Mouse (Mus musculus): ENCODE data around the gene Clec10a. TPM values are rescaled to one million over a fixed set of nuclear protein-coding genes. Genes with fewer than 3 reads are reported as not detected.

The Clec10a gene
- polyA plus RNA-seq, 1 experiment from 2014 or later: 0.72 TPM

DNA sequence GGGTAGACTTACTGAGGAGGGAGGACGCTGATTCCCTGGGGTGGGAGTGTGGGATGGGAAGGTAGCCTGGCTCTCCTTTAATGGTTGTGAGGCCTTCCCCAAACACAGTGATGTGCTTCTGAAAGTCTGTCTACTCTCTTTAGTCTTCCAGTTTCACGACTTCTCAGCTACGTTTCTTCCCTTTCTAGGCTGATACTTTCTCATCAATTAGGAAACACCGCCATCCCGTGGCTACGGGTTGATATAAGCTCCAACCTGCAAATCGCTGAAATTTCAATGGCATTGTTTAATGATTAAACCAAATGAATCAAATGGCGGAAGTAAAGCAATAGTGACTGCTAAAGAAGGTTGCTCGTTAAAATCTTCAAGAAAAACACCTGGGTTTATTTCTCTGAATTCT is 56.9 kb downstream of the Clec10a start:
- Histone ChIP-seq H3K4me1 (ENCODE audit: control insufficient read depth, insufficient read depth, low read length) (peaks cover 10% of the 10 kb centered on the region), H3K36me3 (replicated peaks; ENCODE audit: control insufficient read depth, insufficient read depth, low read depth, low read length) (no peaks in the 10 kb centered on the region), H3K4me3 (ENCODE audit: low read depth, low read length) (no peak overlapping the region), H3K9me3 (replicated peaks; ENCODE audit: control insufficient read depth, low read length) (no peaks in the 10 kb centered on the region), H3K9ac (replicated peaks; ENCODE audit: low read length) (no peak overlapping the region), H3K4me2 (ENCODE audit: low read depth, low read length) (no peak overlapping the region), H3K27me3 (ENCODE audit: control insufficient read depth, insufficient read depth, low read length) (peaks cover 37% of the 10 kb centered on the region), H3K27ac (replicated peaks; ENCODE audit: low read depth, low read length) (no peak overlapping the region)
- ATAC-seq (replicated peaks; ENCODE audit: insufficient number of reproducible peaks, low FRiP score, low TSS enrichment, low read depth) (no peak), DNase-seq (ENCODE audit: low spot score) (peak; percentile 76)
- 15% methylated on average over 9 of the region's 9 CpGs for WGBS

DNA sequence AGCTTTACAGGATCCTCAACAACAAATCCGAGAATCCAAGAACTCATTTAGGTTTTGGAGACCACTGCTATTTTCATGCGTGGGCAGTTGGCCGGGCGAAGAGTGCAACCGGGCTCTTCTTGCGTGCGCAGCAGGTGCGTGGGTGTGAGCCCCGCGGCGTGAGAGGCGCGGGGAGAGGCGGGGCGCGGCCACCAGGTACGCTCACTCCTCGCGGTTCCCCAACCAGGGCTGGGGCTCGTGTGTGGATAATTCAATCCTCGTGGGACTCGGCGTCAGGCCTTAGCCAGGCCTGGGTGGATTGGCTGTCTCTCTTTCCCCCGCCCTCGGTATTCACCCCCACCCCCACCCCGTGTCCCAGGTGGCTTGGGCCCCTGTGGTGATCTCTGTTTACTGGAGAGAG is 57.7 kb downstream of the Clec10a start:
- Histone ChIP-seq H3K4me1 (ENCODE audit: control insufficient read depth, insufficient read depth, low read length) (peaks cover 10% of the 10 kb centered on the region), H3K36me3 (replicated peaks; ENCODE audit: control insufficient read depth, insufficient read depth, low read depth, low read length) (no peaks in the 10 kb centered on the region), H3K4me3 (ENCODE audit: low read depth, low read length) (peak overlapping the region; percentile 29), H3K4me2 (ENCODE audit: low read depth, low read length) (peak overlapping the region; percentile 59), H3K27me3 (ENCODE audit: control insufficient read depth, insufficient read depth, low read length) (peaks cover 37% of the 10 kb centered on the region), H3K27ac (replicated peaks; ENCODE audit: low read depth, low read length) (no peak overlapping the region), H3K9ac (replicated peaks; ENCODE audit: low read length) (peak overlapping the region; percentile 47), H3K9me3 (replicated peaks; ENCODE audit: control insufficient read depth, low read length) (no peaks in the 10 kb centered on the region)
- DNase-seq (ENCODE audit: low spot score) (no peak), ATAC-seq (replicated peaks; ENCODE audit: insufficient number of reproducible peaks, low FRiP score, low TSS enrichment, low read depth) (no peak)
- 9% methylated on average over 23 of the region's 26 CpGs for WGBS

DNA sequence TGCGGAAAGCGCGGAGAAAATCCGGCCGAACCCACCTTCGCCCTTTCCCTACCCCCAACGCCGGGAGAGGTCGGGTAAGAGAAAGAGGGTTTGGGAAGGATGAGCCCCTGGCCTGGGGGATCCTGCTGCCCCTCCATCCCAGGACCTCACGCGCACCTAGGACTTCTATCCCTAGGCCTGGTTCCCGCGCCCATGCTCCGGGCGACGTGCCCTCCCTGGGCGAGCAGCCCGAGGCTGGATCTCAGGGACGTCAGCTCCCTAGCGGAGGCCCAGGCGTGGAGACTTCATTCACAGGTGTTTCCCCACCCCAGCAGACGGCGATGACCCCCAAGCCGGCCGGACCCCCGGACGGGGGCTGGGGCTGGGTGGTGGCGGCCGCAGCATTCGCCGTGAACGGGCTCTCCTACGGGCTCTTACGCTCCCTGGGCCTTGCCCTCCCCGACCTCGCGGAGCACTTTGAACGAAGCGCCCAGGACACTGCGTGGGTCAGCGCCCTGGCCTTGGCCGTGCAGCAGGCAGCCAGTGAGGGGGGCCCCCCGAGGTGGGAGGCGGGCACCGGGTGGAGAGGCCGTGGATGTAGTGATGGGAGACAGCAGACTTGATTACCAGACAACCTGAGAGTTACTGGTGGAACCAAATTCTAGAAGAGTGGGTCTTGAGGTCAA is 58.3 kb downstream of the Clec10a start:
- under 1% methylated on average over 46 of the region's 46 CpGs for WGBS
- H3K4me2 ChIP-seq (ENCODE audit: low read depth, low read length): peak overlapping the region; percentile 59
- H3K4me1 ChIP-seq (ENCODE audit: control insufficient read depth, insufficient read depth, low read length): peaks cover 10% of the 10 kb centered on the region
- H3K9me3 ChIP-seq (replicated peaks; ENCODE audit: control insufficient read depth, low read length): no peaks in the 10 kb centered on the region
- ATAC-seq (replicated peaks; ENCODE audit: insufficient number of reproducible peaks, low FRiP score, low TSS enrichment, low read depth) (peak; percentile 58; the same call in 1 of the 2 replicates), DNase-seq (ENCODE audit: low spot score) (no peak)
- H3K36me3 ChIP-seq (replicated peaks; ENCODE audit: control insufficient read depth, insufficient read depth, low read depth, low read length): no peaks in the 10 kb centered on the region
- peak overlapping the region; percentile 29 for H3K4me3 ChIP-seq (ENCODE audit: low read depth, low read length)
- no peak overlapping the region for H3K27ac ChIP-seq (replicated peaks; ENCODE audit: low read depth, low read length)
- H3K9ac ChIP-seq (replicated peaks; ENCODE audit: low read length): peak overlapping the region; percentile 47
- peaks cover 37% of the 10 kb centered on the region for H3K27me3 ChIP-seq (ENCODE audit: control insufficient read depth, insufficient read depth, low read length)

DNA sequence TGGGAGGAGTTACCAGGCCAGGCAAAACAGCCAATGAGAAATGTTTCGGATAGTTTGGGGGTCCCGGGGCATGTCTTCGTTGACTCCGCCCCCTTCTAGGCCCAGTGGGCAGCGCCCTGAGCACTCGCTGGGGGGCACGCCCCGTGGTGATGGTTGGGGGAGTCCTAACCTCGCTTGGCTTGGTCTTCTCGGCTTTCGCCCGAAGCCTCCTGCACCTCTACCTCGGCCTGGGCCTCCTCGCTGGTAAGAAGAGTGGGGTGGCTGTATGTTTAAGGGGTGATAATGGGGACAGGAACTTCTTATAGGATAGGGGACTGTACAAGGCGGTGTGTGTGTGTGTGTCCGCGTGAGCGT is 58.8 kb downstream of the Clec10a start:
- Histone ChIP-seq H3K27ac (replicated peaks; ENCODE audit: low read depth, low read length) (no peak overlapping the region), H3K9ac (replicated peaks; ENCODE audit: low read length) (0 out of 2 replicates have a peak overlapping the region, but pooled peaks have one; percentile 8), H3K4me1 (ENCODE audit: control insufficient read depth, insufficient read depth, low read length) (peaks cover 10% of the 10 kb centered on the region), H3K4me3 (ENCODE audit: low read depth, low read length) (peak overlapping the region; percentile 29), H3K4me2 (ENCODE audit: low read depth, low read length) (peak overlapping the region; percentile 59), H3K36me3 (replicated peaks; ENCODE audit: control insufficient read depth, insufficient read depth, low read depth, low read length) (no peaks in the 10 kb centered on the region), H3K9me3 (replicated peaks; ENCODE audit: control insufficient read depth, low read length) (no peaks in the 10 kb centered on the region), H3K27me3 (ENCODE audit: control insufficient read depth, insufficient read depth, low read length) (peaks cover 37% of the 10 kb centered on the region)
- WGBS: 3% methylated on average over 18 of the region's 18 CpGs
- ATAC-seq (replicated peaks; ENCODE audit: insufficient number of reproducible peaks, low FRiP score, low TSS enrichment, low read depth) (no peak), DNase-seq (ENCODE audit: low spot score) (no peak)

DNA sequence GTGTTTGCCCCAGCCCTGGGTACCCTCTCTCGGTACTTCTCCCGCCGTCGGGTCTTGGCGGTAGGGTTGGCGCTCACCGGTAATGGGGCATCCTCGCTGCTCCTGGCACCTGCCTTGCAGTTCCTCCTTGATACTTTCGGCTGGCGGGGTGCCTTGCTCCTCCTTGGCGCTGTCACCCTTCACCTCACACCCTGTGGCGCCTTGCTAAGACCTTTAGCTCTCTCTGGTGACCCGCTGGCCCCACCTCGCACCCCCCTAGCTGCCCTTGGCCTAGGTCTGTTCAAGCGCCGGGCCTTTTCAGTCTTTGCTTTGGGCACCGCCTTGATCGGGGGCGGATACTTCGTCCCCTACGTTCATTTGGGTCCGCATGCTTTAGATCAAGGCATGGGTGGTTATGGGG is 59.3 kb downstream of the Clec10a start:
- Histone ChIP-seq H3K9me3 (replicated peaks; ENCODE audit: control insufficient read depth, low read length) (no peaks in the 10 kb centered on the region), H3K4me3 (ENCODE audit: low read depth, low read length) (no peak overlapping the region), H3K36me3 (replicated peaks; ENCODE audit: control insufficient read depth, insufficient read depth, low read depth, low read length) (no peaks in the 10 kb centered on the region), H3K9ac (replicated peaks; ENCODE audit: low read length) (no peak overlapping the region), H3K4me1 (ENCODE audit: control insufficient read depth, insufficient read depth, low read length) (peaks cover 10% of the 10 kb centered on the region), H3K4me2 (ENCODE audit: low read depth, low read length) (peak overlapping the region; percentile 59; the same call in 1 of the 2 replicates), H3K27ac (replicated peaks; ENCODE audit: low read depth, low read length) (no peak overlapping the region), H3K27me3 (ENCODE audit: control insufficient read depth, insufficient read depth, low read length) (peaks cover 37% of the 10 kb centered on the region)
- DNase-seq (ENCODE audit: low spot score): no peak
- ATAC-seq (replicated peaks; ENCODE audit: insufficient number of reproducible peaks, low FRiP score, low TSS enrichment, low read depth): no peak
- WGBS: 8% methylated on average over 22 of the region's 22 CpGs

DNA sequence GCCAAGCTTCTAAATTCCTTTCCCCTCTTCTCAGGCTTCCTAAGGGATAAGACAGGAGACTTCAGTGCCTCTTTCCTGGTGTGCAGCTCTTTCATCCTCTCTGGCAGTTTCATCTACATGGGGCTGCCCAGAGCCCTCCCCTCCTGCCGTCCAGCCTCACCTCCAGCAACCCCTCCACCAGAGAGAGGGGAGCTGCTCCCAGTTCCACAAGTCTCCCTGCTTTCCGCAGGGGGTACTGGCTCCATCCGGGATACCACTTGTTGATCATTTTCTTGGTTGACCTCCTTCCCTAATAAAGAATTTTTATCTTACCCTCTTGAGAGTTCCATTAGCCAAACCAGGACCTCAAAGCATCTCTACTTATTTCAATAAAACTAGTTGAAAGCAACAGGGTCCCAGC is 60.1 kb downstream of the Clec10a start:
- Histone ChIP-seq H3K4me1 (ENCODE audit: control insufficient read depth, insufficient read depth, low read length) (peaks cover 10% of the 10 kb centered on the region), H3K9ac (replicated peaks; ENCODE audit: low read length) (no peak overlapping the region)

DNA sequence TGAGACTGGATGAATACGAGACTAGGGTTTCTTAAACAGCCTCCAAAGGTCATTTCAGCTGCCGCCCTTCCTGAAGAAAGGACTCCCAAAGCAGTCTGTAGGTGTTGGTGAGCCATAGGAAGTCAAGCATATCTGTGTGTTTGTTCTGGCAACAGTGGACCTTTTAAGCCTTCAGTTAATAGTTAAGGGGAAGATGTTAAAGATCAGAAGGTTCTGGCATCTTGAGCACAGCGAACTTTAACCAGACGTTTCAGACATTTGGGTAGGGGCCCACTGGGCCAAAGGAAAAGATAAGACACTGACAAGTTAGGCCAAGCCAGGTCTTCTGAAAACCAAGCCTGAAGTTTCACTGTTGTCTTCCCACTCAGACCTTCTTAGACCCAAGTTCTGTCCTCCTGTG is 62.0 kb downstream of the Clec10a start:
- no peak overlapping the region for H3K4me3 ChIP-seq (ENCODE audit: low read depth, low read length)
- H3K9me3 ChIP-seq (replicated peaks; ENCODE audit: control insufficient read depth, low read length): no peaks in the 10 kb centered on the region
- H3K4me2 ChIP-seq (ENCODE audit: low read depth, low read length): no peak overlapping the region
- peaks cover 10% of the 10 kb centered on the region for H3K4me1 ChIP-seq (ENCODE audit: control insufficient read depth, insufficient read depth, low read length)
- no peak for DNase-seq (ENCODE audit: low spot score)
- WGBS: 90% methylated on average over 4 of the region's 4 CpGs
- no peak overlapping the region for H3K9ac ChIP-seq (replicated peaks; ENCODE audit: low read length)
- H3K27ac ChIP-seq (replicated peaks; ENCODE audit: low read depth, low read length): no peak overlapping the region
- peaks cover 35% of the 10 kb centered on the region for H3K27me3 ChIP-seq (ENCODE audit: control insufficient read depth, insufficient read depth, low read length)
- ATAC-seq (replicated peaks; ENCODE audit: insufficient number of reproducible peaks, low FRiP score, low TSS enrichment, low read depth): no peak
- no peaks in the 10 kb centered on the region for H3K36me3 ChIP-seq (replicated peaks; ENCODE audit: control insufficient read depth, insufficient read depth, low read depth, low read length)

More for the DNA sequence above, 60.1 kb downstream of the Clec10a start:
- ATAC-seq (replicated peaks; ENCODE audit: insufficient number of reproducible peaks, low FRiP score, low TSS enrichment, low read depth): no peak
- H3K36me3 ChIP-seq (replicated peaks; ENCODE audit: control insufficient read depth, insufficient read depth, low read depth, low read length): no peaks in the 10 kb centered on the region
- no peak overlapping the region for H3K27ac ChIP-seq (replicated peaks; ENCODE audit: low read depth, low read length)
- H3K27me3 ChIP-seq (ENCODE audit: control insufficient read depth, insufficient read depth, low read length): peaks cover 37% of the 10 kb centered on the region
- H3K4me2 ChIP-seq (ENCODE audit: low read depth, low read length): no peak overlapping the region
- WGBS: 52% methylated on average over 3 of the region's 3 CpGs
- H3K4me3 ChIP-seq (ENCODE audit: low read depth, low read length): no peak overlapping the region
- no peaks in the 10 kb centered on the region for H3K9me3 ChIP-seq (replicated peaks; ENCODE audit: control insufficient read depth, low read length)
- no peak for DNase-seq (ENCODE audit: low spot score)

DNA sequence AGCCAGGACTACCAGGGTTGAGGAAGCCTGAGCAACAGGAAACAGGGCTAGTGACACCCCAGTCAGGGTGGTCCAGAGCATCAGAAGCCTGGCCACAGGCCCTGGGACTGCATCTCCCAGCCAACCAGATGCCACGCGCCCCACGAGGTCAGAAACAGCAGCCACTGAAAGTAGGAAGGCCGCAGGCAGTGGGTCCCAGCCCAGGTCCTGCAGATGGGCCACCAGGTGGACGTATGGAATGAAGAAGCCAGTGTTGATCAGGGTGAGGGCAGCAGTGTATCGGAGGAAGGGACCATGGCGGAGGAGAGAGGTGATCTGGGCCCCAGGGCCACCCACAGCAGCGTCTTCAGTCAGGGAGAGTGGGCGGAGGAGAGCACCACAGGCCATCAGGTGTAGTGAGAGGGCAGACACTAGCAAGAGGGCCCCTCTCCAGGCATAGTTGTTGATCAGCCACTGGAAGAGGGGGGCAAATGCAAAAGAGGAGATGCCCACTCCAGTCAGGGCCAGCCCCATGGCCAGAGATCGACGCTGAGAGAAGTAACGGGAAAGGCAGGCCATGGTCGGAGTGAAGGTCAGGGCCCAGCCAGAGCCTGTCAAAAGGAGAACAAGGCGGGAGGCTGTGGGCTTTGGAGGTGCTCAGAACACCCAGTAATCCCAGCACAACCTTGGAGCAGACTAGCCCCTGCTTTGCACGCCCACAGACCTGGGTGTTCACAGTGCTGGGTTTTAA is 62.9 kb downstream of the Clec10a start:
- DNase-seq (ENCODE audit: low spot score): no peak

More for the DNA sequence above, 62.9 kb downstream of the Clec10a start:
- Histone ChIP-seq H3K9ac (replicated peaks; ENCODE audit: low read length) (no peak overlapping the region; the same call in 1 of the 2 replicates), H3K4me3 (ENCODE audit: low read depth, low read length) (no peak overlapping the region), H3K9me3 (replicated peaks; ENCODE audit: control insufficient read depth, low read length) (no peaks in the 10 kb centered on the region), H3K4me2 (ENCODE audit: low read depth, low read length) (no peak overlapping the region), H3K27ac (replicated peaks; ENCODE audit: low read depth, low read length) (no peak overlapping the region), H3K27me3 (ENCODE audit: control insufficient read depth, insufficient read depth, low read length) (peaks cover 30% of the 10 kb centered on the region), H3K4me1 (ENCODE audit: control insufficient read depth, insufficient read depth, low read length) (peaks cover 7% of the 10 kb centered on the region), H3K36me3 (replicated peaks; ENCODE audit: control insufficient read depth, insufficient read depth, low read depth, low read length) (no peaks in the 10 kb centered on the region)
- no peak for ATAC-seq (replicated peaks; ENCODE audit: insufficient number of reproducible peaks, low FRiP score, low TSS enrichment, low read depth)
- WGBS: 93% methylated on average over 15 of the region's 15 CpGs
